Mouse (Mus musculus) G1E-ER4 (cell line): ENCODE measurements around the gene Shc2. TPM values are rescaled to one million over a fixed set of nuclear protein-coding genes. Genes with fewer than 3 reads are reported as not detected.

Experiments used
- GATA1 ChIP-seq: IDR thresholded peaks from one replicate; pipeline ENCODE4 v1.8.0; 2012; ENCODE audit warnings: low read length, inconsistent platforms
- polyA plus RNA-seq: library from polyadenylated mRNA; stranded (reverse); fragments of >175 nt; gene quantifications from 2 replicates; pipeline ENCODE4 v1.2.3, GENCODE M21; 2012

The Shc2 gene
- polyA plus RNA-seq, 1 experiment: not detected

DNA sequence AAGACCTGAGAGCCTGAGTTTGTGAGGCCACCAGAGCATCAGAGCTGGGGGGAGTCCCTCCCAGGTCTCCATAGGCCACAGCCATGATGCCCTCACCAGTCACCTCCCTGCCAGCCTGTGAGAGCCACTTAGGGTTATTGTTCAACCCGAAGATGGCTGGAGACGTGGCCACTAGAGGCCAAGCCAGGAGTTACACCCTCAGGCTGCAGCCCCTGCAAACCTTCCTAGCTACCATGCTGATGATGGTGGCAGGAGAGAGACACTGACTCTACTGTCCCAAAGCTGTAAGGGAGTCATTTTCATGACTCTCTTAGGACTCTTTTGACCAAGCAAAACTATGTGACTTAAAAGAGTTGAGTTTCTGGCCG lies 34.4 kb upstream of the Shc2 start:
- no peak for TF ChIP-seq GATA1

DNA sequence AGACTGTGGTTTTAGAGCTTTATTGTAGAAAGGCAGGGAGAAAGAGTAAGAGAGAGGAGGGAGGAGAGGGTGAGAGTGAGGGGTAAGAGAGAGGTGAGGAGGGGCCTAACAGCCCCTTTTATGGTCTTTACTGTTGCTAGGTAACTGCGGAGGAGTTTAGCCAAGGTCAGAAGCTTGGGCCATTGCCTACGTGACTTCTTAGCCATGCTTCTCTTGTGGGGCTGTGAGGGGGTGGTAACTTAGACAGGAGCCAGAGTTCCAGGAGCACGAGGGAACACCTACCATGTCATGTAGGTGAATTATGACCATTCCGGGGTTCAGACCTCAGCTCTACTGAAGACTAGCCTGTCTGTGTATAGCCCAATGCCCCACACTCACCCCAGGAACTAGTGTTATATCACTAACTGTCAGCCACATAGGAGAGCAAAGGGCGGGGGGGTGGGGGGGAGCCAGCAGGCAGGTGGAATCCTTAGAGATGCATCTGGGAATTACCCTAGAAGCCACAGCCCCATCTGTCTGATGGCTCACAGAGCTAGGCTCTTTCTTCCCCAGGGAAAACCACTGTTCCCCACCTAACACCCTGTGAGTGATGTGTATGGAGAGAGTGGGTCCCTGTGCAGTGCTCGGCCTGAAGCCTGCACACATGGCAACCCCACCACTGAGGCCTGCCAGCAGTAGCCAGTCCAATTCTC lies 33.8 kb upstream of the Shc2 start:
- no peak for TF ChIP-seq GATA1

DNA sequence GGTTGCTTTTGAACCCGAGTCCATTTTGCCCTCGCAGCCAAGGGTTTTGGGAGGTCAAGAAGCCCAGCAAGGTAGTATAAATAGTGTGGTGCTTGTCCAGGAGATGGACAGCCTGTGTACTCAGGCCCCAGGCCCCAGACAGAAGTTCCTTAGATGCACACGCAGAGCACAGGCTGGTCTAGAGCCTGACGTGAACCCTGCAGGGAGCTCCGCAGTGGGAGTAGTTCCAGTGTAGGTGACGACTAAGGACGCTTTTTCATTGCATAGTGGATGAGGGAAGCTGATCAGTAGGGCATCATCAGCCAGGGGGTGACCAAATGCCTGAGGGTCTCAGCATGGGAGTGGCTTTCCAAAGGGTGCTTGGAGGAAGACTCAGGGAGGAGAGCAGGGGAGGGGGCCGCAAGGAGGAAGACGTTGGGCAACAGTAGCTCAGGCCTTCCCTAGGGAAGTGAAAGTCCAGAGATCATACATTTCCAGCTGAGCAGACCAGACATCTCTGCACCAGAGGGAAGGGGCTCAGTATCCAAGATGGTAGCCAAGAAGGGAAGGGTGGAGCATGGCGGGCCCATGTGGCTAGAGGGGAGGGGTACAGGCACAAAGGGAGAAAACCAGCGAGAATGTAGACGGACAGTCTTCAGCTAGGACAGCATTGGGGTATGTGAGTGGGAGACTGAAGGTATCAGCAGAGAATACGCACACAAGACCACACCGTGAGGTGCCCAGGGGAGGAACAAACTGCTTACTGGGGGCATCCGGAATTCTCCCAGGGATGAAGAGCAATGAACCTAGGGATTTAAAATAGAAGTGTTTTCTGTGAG lies 32.6 kb upstream of the Shc2 start:
- no peak for TF ChIP-seq GATA1

DNA sequence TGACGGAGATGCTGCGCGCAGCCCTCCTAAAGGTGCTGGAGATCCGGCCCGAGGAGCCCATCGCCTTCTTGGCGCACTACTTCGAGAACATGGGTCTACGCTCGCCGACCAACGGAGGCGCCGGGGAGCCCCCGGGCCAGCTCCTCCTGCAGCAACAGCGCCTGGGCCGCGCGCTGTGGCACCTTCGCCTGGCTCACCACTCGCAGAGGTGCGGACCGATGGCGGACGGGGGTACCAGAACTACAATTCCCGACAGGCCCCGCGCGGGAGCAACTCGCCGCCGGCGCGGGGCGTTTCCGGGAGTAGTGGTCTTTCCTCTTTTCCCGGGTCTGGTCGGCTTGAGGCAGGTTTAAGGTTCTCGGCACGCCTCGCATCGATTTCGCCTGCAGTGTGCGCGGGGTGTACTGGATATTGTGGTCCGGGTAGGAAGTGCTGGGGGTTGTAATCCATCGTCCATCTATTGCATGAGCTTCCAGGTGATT lies 31.9 kb upstream of the Shc2 start:
- TF ChIP-seq GATA1: no peak

DNA sequence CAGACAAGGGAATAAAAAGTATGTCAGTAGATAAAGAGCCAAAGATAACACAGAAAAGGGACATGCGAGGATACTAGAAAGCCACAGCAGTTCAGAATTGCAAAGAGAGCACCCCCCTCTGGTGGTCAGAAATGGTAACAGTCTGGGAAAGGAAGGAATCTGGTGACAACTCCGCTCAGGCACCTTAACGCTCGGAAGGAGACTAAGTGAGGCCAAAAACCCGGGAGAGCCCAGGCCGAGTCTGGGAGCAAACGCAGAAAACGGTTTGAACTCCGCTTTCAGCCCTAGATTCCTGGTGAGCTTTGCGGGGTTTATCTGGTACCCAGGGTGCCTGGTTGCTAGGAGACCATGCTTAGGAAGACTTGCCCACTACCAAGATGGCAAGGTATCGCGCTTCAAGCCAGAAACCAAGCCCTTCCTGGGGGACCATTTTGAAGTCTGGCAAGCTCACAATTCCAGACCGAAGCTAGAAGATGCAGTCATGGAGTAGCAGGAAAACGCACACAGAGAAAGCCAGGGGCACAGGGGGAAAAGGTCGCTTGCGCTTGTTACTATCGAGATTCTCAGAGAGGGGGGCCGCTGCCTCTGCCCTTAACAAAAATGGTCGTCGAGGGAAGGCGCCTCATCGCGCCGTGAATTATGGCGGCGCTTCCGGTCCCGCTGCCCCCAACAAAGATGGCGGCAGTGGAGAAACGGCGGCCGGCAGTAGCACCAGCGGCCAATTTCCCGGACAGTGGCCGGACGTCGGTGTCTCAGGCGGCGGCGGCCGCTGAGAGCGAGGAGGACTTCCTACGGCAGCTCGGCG lies 31.3 kb upstream of the Shc2 start, which contains the start of gene Tpgs1:
TSS of gene Tpgs1 (plus strand) at position 599 of the 805 bp plus-strand sequence.
- TF ChIP-seq GATA1: no peak

DNA sequence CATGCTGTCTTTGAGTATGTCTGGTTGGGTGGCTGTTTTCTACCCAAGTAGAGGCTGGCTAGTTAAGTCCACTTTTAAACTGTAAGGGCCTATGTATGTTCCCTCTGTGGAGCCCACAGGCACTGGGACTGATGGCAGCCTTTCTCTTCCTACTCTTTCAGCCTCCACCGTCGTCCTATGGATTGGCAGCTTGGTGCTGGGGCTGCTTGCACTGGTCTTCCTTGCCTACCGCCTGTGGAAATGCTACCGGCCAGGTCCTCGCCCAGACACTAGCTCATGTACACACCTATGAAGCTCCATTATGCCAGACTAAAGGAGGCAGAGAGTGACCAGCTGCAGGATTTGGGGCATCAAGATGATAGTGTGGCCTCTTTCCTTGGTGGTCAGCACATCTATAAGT lies 30.4 kb upstream of the Shc2 start:
- no peak for TF ChIP-seq GATA1

DNA sequence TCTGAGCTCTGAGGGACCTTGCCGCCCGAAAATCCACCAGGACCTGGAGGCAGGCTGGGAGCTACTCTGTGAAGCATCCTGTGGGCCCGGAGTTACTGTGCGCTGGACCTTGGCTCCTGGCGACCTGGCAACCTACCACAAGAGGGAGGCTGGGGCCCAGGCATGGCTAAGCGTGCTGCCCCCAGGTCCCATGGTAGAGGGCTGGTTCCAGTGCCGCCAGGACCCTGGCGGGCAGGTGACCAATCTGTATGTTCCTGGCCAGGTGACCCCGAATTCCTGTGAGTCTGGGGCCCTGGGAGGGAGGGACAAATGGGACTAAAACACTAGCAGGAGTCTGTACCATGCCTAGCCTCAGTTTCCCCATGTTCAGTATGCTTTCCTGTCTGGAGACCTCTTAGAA lies 28.8 kb upstream of the Shc2 start:
- no peak for TF ChIP-seq GATA1

DNA sequence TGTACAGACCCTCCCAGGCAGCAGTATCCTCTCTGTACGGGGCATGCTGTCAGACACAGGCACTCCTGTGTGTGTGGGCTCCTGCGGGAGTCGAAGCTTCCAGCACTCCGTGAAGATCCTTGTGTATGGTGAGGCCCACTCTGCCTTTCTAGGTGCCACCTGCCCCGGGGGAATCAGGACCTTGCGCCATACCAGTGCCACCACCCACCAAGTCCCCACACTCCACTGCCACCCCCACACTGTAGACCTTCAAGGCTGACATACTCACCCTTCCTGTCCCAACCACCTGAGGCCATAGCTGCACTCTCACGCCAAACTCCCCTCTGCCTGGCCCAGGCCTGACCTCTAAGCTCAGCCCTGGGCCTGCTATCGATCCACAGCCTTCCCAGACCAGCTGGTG lies 27.3 kb upstream of the Shc2 start:
- no peak for TF ChIP-seq GATA1

DNA sequence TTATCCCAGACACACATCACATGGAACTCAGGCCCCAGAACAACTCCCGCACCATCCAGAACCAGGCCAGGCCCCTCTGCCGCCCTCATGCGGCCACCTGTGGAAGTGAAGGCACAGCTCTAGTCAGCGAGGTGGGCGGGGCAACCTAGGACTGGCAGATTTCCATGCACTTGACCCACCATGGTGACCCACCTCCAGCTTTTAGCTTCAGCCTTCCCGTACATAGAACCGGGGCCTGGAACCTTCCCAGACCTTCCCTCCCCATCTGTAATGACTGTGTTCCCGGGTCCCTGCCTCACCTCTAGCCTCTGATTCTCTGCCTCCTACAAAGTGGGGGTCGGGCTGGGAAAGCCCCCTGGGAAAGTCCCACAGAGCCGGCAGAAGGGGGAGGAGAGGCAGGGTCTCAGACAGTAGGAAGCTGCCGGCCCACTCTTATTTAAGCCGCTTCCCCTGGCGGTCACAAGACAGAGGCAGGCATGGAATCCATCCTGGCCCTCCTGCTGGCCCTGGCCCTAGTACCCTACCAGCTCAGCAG lies 26.5 kb upstream of the Shc2 start, which contains the start of gene Madcam1:
TSS of gene Madcam1 (plus strand) at position 429 of the 535 bp plus-strand sequence.
- no peak for TF ChIP-seq GATA1

DNA sequence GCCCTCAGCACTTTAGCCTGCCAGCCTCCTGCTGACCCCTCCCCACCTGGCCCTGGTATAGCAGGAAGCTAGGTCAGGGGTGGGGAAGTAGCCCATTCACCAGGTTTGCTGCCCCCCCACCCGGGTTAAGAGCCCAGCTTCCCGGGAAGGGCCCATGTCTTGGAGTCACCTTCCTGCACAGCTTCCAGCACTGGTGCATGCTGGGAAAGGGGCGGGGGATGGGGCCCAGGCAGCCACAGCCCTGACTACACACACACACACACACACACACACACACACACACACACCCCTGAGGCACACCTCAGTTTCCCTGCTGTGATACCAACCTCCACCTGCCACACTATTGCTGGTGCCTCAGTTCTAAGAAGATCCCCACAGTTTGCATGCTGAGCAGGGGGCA lies 24.1 kb upstream of the Shc2 start:
- no peak for TF ChIP-seq GATA1

DNA sequence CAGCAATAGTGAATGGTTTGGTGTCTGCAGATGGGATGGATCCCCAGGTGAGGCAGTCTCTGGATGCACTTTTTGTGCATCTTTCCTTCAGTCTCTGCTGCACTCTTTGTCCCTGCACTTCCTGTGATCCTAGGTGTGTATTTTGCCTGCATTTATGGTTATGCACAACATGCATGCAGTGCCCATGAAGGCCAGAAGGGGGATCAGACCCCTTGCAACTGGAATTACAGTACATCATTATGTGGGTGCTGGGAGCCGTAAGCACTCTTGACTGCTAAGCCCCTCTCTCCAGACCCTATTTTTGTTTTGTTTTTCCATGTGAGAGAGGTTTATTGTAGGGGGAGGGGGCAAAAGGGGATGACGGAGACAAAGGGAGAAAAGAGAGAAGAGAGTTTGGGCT lies 22.6 kb upstream of the Shc2 start:
- TF ChIP-seq GATA1: no peak

DNA sequence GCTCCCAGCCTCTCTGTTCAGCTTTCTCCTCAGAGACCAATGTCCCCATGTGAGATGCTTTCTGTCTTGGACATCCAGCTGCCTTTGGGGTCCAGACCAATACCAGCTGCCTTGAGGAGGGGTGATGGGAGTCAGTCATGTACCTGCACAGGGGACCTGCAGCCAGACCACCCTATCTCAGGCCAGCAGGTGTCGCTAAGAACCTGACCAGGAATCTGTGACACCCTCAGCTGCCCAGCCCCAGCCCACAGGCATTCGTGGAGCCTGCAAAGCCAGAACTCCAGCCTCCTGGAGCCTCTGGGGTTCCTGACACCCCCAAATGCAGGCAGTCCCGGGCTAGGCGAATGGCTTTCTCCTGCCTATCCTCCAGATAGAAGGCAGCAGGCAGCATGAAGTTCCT lies 21.1 kb upstream of the Shc2 start:
- TF ChIP-seq GATA1: no peak

DNA sequence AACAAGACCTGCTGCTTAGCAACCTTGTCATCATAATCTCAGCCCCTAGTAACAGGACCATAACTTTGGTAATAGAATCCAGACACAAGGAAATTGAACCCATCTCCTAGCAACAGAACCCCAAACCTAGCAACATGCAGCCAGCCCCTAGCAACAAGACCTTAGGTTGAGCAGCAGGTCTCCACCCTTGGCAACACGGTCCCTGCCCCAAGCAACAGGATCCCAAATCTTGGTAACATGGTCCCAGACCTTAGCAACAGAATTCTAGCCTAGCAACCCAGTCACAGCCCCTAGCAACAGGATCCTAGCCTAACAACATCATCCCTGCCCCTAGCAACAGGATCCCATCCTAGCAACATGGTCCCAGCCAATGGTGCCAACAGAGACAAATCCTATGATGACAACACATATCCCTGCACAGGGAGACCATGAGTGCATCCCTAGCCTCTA lies 17.3 kb upstream of the Shc2 start:
- no peak for TF ChIP-seq GATA1

DNA sequence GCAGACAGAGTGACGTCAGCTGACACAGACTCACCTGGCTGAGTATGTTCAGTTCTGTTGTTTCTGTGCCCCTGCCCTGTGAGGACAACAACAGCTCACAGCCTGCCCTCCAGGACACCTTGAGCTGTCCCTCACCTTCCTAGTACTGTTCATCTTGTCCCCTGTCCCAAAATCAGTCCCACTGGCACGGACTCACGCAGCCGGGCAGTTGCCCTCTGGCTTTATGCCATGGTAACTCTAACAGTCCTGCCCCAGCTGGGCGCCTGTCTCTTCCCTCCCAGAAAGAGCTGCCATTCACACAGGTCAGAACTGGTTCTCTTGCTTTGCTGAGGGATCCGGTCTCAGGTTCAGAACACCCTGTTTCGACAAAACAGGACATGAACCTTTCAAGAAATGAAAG lies 15.1 kb upstream of the Shc2 start:
- TF ChIP-seq GATA1: no peak

DNA sequence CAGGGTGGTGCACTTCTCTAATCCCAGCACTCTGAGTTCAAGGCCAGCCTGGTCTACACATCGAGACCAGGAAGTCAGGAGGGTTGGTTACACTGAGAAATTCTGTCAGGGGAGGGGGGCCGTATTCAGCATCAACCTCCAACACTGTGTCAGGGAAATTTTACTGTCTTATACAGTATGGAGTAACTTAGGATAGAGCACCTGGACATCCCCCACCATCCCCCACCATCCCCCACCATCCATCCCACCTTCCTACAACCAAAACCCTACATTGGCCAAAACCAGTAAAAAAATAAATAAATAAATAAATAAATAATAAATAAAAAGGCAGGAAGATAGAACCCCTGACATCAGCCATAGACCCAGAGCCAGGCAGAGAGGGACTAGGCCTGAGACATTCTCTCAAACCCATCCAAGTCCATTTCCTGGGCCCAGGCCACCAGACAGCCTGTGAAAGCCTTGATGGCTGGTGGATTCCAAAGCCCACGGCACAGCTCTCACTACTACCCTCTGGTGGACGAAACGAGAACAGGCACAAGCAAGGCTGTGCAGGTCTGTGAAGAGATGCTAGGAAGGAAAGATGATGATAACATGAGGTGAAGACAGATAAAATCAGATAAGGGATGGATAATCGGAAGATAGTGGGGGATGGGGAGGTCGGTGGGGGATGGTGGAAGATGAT lies 11.5 kb upstream of the Shc2 start:
- no peak for TF ChIP-seq GATA1
